Mouse (Mus musculus) c-Kit-positive CD71-positive TER-119-positive erythroid progenitor cells, embryonic 14.5 days (primary cell): ENCODE measurements around the gene Klhdc10.

Source experiments
- DNase-seq: peaks from one replicate; pipeline ENCODE4 v3.0.0-alpha.2; 2013; ENCODE audit warnings: low spot score

The Klhdc10 gene

DNA sequence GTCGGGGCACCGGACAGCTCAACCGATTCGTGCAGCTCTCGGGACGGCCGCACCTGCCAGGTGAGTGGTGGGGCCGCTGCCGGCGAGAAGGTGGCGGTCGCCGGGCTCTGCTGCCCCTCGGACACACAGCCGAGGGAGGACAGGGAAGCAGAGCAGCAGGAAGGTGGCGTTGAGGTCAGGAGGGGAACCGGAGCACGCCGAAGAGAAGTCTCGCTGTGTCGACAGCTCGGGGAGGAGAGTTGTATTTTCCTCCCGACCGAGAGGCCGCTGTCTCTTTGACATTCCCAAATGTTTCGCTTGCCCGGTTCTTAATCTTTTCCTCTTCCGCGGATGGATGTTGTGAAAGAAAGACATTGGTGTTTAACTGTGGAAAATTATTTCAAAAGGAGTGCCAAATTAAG, 423 bp downstream of the Klhdc10 start:
- DNase-seq, result peak; percentile 51

- DNase-seq, result peak; percentile 78
Observed at GRCm38 (mm10) chr6:30403465-30403864, 1.8 kb downstream of the Klhdc10 start.

DNA sequence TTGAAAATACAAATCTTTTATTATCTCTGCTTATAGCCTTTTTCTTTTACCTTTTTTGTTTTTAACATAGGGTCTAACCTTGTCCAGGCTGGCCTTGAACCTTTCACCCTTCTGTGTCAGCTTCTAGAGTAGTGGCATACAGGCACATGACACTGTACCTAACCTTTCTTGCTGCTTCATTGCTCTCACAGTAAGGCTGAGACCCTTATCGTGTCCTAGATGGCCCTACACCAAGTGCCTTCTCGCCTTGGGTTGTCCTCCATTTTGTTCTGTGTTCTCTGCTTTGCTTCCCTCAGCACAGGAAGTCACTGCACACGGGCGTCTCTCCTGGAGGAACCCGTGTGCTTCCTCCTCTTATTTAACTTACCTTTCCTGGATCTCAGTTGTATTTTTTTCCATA, 3.0 kb downstream of the Klhdc10 start:
- DNase-seq, result no peak

- no peak for DNase-seq
Observed at GRCm38 (mm10) chr6:30408276-30408675, 6.6 kb downstream of the Klhdc10 start.

GRCm38 (mm10) chr6:30409399-30410093, 7.9 kb downstream of the Klhdc10 start:
- DNase-seq, result no peak

DNA sequence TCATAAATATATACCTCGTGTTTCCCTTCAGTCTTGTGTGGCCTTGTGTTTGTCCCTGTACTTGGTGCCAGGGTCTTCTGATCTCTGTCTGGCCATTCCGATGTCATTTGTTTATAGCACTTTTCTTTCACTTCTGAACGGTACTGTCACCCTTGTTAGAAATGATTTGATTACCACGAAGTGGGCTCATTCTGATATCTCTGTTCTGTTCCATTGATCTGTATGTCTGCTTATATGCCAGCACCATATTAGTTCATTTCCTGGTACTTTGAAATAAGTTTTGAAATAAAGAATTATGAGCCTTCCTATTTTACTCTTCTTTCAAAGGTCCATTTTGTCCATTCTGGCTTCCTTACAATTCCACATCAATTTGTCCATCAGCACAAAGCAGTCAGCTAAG, 9.6 kb downstream of the Klhdc10 start:
- no peak for DNase-seq

DNA sequence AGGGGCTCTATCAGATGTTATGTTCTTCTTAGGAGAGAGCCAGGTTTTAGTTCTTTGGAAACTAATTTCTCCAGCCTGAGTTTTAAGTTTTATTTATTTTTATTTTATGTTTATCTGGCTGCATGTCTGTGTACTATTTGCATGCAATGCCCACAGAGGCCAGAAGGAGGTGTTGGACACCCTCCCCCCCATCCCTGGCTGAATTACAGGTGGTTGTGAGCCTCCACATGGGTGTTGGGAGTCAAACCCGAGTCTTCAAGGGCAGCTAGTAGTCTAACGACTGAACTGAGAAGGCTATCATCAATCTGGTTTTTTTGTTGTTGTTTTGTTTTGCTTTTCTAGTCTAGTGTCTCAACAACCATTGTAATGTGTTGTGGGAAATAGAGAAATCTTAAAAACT, 14.5 kb downstream of the Klhdc10 start:
- DNase-seq, result no peak

- no peak for DNase-seq
Observed at GRCm38 (mm10) chr6:30416801-30417200, 15.1 kb downstream of the Klhdc10 start.

DNA sequence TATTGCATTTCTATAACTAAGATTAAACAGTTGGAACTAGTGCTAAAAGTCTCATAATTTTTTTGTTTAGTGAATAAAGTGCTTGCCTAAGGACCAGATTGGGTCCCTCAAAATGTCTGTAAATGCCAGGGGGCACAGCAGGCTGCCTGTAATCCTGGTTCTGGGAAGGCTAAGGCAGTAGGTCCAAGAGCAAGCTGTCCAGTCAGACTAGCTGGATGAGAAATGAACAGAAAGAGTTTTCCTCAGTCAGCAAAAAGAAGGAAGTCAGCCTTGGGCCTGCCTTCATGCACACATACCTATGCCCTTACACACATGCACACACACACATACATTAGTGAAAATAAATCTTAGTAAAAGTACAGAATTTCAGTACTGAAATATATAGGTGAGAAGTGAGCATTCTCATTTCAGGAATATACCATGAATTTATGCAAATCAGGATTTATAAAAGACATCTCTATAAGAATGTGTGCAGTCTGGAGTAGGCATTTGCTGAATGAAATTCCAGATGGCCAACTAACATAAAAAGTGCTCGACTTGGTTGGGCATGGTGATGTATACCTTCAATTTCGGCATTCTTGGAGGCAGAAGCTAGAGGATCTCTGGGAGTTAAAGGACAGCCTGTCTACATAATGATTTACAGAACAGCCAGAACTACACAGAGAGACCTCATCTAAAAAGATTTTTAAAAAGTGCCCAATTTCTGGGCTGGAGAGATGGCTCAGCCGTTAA, 31.0 kb downstream of the Klhdc10 start:
- DNase-seq, result no peak

DNA sequence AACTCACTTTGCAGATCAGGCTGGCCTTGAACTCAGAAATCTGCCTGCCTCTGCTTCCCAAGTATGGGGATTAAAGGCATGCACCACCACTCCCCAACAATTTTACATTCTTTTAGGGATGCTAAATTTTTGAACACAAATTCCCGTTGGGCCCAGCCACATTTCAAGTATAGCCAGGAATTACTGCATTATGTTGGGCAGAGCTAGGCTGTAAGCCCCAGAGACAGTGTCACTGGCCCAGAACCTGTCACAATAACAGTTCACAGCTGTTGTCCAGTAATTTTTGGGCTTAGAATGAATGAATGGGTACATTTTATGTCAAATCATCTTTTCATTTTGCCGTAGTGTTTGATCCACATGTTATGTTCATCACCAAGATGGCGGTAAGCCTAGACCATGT, 34.8 kb downstream of the Klhdc10 start:
- no peak for DNase-seq

DNA sequence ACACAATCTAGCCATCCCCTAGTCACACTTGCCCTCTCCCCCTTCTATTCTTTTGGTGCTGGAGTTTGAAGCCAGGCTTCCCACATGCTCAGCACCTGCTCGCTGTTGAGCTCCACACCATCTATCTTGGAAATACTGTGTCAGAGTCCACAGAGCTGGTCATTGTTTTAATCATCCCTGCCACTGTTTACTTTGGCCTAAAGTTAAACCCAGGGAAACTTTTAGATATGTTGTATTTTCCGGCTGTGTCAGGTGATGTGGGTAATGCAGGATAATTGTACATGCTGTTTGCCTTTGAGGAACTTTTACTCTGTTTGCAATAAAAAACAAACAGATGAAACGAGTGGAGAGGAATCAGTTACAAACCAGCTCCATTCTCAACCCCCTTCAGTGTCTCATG, 35.4 kb downstream of the Klhdc10 start:
- DNase-seq, result no peak

GRCm38 (mm10) chr6:30439576-30439975, 37.9 kb downstream of the Klhdc10 start:
- DNase-seq, result no peak

- DNase-seq, result no peak
Observed at GRCm38 (mm10) chr6:30456991-30457390, 55.3 kb downstream of the Klhdc10 start.

DNA sequence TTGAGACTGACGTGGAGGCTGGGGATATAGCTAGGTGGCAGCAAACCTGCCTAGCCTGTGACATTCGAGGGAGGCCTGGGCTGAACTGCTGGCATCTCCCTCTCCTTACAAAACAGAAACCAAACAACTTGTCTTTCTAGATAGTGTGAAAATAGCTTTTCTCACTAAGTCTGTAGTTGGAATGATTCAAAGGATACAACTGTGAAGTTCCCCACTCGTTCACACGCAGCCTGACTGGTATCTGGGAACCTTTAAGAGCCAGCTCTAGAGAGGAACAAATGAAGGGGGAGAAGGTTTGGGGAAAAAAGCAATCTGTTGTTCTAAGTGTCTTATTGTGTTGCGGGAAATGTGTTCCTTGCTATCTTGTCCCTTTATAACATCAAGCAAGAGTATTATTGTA, 57.0 kb downstream of the Klhdc10 start:
- DNase-seq, result no peak

GRCm38 (mm10) chr6:30459056-30459747, 57.5 kb downstream of the Klhdc10 start:
- no peak for DNase-seq

- DNase-seq, result peak; percentile 55
Observed at GRCm38 (mm10) chr6:30459811-30460749, 58.4 kb downstream of the Klhdc10 start.

DNA sequence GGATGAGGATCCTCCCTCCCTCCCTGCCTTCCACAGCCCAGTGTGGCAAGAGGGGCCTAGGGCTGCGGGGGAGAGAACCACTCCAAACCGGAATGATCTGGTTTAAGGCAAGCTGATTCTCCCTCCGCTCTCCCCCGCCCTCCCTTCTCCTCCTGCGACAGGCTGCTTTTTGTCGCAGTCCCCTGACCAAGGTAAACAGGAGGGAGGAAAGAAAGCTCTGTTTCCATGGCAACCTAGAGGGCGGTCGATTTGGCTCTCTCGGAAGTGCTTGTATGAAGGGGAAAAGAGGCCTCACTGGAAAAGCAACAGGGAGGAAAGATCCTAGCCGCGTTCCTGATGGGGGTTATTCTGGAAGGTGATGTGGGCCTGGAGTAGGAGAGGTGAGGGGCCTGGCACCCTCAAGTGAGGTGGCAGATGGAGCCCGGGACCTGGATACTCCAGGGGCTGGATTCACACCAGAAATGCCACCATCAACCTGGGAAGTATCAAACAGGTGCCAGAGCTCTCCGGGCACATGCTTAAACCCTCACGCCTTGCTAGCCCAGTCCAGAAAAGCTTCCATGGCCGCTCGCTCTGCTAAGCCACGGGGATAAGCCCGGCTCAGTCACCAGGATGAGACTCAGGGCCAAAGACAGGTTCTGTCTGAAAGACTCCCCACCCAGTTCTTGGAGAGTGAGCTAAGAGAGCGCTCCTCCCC, 59.2 kb downstream of the Klhdc10 start:
- DNase-seq, result peak; percentile 17

DNA sequence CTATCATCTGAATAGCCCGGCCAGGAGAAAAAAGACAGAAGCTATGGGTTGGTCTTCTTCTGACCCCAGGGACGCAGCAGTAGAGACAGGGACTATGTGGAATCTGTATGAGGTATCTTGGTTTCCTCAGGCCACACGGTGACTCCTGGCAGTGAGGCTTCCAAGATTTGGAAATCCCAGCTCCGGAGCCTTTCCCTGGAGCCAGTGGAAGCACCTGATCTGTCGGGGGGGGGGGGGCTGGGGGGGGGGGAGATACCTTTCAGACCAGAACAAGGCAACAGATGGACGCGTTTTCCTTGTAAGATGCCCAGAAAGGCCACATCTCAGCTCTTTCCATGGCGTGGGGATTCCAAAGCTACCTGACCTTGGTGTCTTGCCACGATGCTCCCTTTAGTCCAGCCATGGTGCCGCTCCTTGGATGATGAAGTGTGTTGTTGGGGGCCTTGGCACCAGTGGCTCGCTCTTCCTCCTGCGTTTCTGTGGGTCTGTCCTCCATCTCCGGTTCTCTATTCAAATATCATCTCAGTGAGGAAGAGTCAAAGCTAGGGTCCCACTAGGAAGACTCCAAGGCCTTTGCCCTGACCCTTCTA, 60.2 kb downstream of the Klhdc10 start:
- no peak for DNase-seq

DNA sequence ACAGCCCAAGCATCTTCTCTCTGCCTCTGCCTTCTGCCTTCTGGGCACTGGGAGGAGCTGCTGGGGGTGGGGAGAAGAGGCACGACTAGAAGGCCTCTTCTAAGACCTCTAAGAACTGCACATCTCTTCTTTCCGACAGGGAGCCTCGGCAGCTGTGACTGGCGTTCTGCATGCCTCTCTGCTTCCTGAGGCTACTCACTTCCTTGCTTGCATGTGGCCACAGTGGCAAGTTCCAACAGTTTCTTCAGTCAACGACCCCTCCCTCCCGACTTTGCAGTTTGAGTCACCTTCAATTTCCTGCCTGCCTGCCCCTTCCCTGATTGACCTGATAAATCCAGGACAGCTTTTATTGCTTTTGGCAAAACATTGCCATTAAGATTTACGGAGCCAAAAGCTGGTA, 61.2 kb downstream of the Klhdc10 start:
- DNase-seq, result no peak

DNA sequence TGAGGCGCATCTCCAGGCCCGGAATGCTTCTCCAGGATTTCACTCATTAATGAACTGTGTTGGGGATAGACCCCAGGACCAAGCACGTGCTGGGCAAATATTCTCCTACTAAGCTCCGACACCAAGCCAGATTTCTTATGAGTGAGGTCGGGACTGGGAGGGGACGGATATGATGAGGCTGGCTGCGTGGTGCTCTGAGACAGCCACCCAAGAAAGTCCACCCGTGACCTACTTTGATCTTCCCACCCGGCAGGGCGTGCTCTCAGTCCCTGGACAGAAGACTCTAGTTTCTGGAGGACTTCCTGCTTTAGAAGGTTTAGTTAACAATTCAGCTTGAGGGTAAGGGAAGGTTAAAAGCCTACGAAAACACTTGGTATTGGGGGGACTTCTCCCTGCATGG, 63.9 kb downstream of the Klhdc10 start:
- DNase-seq, result no peak

DNA sequence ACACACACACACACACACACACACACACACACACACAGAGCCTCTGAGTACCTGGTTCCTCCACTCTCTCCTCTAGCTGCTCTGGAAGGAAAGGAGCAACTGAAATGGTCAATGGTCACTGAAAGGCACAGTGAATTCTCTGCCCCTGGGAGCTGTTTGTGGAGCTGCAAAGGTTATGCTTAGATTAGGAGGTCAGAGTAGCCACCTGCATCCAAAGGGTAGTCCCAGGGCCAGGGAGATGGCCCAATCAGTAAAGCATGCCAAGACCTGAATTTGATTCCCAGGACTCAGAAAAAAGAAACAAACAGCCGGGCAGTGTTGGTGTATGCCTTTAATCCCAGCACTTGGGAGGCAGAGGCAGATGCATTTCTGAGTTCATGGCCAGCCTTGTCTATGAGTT, 66.4 kb downstream of the Klhdc10 start:
- no peak for DNase-seq
